Mouse (Mus musculus): ENCODE data around the gene Gm49373.

- no peak for TF ChIP-seq CTCF (IDR thresholded peaks at IDR 0.05; ENCODE audit: extremely low read depth, insufficient read depth, low read length)
- TF ChIP-seq POLR2A (IDR thresholded peaks at IDR 0.05; ENCODE audit: extremely low read depth, insufficient read depth, low read length) = no peak
These were observed 41.3 kb upstream of the Gm49373 start for GRCm38 (mm10) chr9:21114190-21114589.
